Mouse (Mus musculus) ES-Bruce4 (cell line): Measurements from ENCODE around the gene Atp6v0a4. TPM values are rescaled to one million over a fixed set of nuclear protein-coding genes. Genes with fewer than 3 reads are reported as not detected.
A peak's percentile ranks its signal among the peaks of the same experiment; 100 is the strongest.

ENCODE experiments used
- H3K27ac ChIP-seq: 2 replicates; pipeline ENCODE4 v1.5.1; 2012; ENCODE audit warnings: low read length, inconsistent platforms; ENCODE audit not compliant: insufficient read depth
- H3K27me3 ChIP-seq: 2 replicates; pipeline ENCODE4 v1.6.1; 2012; ENCODE audit warnings: mild to moderate bottlenecking, low read length, inconsistent platforms; ENCODE audit not compliant: control insufficient read depth, poor library complexity, insufficient read depth, severe bottlenecking
- H3K36me3 ChIP-seq: 2 replicates; pipeline ENCODE4 v1.6.1; 2012; ENCODE audit warnings: inconsistent platforms, mild to moderate bottlenecking, low read length, moderate library complexity; ENCODE audit not compliant: control insufficient read depth, poor library complexity, insufficient read depth, severe bottlenecking
- H3K4me1 ChIP-seq: one replicate; pipeline ENCODE4 v1.8.1; 2011; ENCODE audit warnings: low read length; ENCODE audit not compliant: control insufficient read depth, insufficient read depth
- H3K4me3 ChIP-seq: 2 replicates; pipeline ENCODE4 v1.5.1; 2011; ENCODE audit warnings: low read depth, mild to moderate bottlenecking, low read length
- H3K9ac ChIP-seq: 2 replicates; pipeline ENCODE4 v1.6.1; 2012; ENCODE audit warnings: low read depth, mild to moderate bottlenecking, inconsistent platforms; ENCODE audit not compliant: poor library complexity, severe bottlenecking
- H3K9me3 ChIP-seq: replicated peaks from 2 replicates; pipeline ENCODE4 v1.6.1; 2012; ENCODE audit warnings: mild to moderate bottlenecking, low read length, inconsistent platforms; ENCODE audit not compliant: control insufficient read depth, poor library complexity, insufficient read depth, severe bottlenecking
- CTCF ChIP-seq: IDR thresholded peaks from one replicate; pipeline ENCODE4 v1.8.1; 2011; ENCODE audit warnings: low read depth, low read length
- EP300 ChIP-seq: IDR thresholded peaks from 2 replicates; pipeline ENCODE4 v1.6.1; 2011; ENCODE audit warnings: low read depth, low read length; ENCODE audit not compliant: insufficient read depth
- POLR2A ChIP-seq: IDR thresholded peaks from one replicate; pipeline ENCODE4 v1.8.1; 2011; ENCODE audit warnings: low read length; ENCODE audit not compliant: insufficient read depth
- polyA plus RNA-seq: library from polyadenylated mRNA; stranded (reverse); fragments of >200 nt; gene quantifications from 2 replicates; pipeline ENCODE4 v1.2.4, GENCODE M21; 2011; ENCODE audit warnings: low read depth; ENCODE audit not compliant: missing spikeins, insufficient read depth, insufficient read length

Gene Atp6v0a4
- polyA plus RNA-seq, 1 experiment, result 6.1 TPM

GRCm38 (mm10) chr6:38145463-38146065 is 21.2 kb upstream of the Atp6v0a4 start:
- Histone ChIP-seq H3K9me3 (no peaks in the 10 kb centered on the region), H3K9ac (no peak overlapping the region), H3K27ac (peak overlapping the region; percentile 77), H3K4me1 (peaks cover 2% of the 10 kb centered on the region), H3K4me3 (no peak overlapping the region), H3K27me3 (no peaks in the 10 kb centered on the region), H3K36me3 (no peaks in the 10 kb centered on the region)
- TF ChIP-seq POLR2A (no peak), EP300 (no peak), CTCF (no peak)

DNA sequence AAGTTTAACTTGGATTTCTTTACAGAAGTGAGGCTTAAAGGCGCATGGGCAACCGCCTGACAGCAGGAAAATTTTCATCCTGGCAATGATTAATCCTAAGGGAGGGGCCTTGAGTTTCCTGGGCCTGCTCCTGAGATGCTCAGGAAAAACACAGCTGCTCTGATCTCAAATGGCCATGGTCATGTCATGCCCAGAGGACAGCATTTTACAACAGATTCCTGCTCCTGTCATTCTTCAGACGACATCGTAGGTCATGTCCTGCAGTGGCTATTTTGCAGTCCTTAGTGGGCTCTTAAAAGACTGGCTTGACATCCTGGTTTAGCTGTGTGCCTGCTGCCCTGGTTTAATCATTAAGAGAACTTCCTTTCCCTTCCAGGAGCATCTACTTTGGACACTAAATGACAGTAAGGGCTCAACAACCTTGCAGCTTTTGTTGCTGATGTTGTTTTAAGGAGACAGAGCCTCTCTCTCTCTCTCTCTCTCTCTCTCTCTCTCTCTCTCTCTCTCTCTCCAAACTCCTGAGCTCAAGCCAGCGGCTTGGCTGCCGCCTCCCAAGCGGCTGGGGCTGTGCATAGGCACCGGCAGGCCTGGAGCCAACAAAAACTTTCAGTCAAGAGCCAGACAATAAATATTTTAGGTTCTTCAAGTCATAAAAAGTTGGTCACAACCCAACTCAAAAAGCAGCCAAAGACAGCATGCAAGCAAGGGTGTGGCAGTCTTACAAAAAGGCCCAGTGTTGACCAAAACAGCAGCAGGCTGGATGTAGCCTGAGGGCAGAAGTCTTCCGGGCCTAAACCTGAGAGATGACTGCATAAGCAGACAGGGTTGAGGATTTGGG is 20.0 kb upstream of the Atp6v0a4 start:
- Histone ChIP-seq H3K27ac (peak overlapping the region; percentile 13; the same call in 1 of the 2 replicates), H3K9me3 (no peaks in the 10 kb centered on the region), H3K4me1 (peaks cover 2% of the 10 kb centered on the region), H3K27me3 (no peaks in the 10 kb centered on the region), H3K9ac (no peak overlapping the region), H3K4me3 (no peak overlapping the region), H3K36me3 (no peaks in the 10 kb centered on the region)
- TF ChIP-seq CTCF (no peak), EP300 (no peak), POLR2A (no peak)

DNA sequence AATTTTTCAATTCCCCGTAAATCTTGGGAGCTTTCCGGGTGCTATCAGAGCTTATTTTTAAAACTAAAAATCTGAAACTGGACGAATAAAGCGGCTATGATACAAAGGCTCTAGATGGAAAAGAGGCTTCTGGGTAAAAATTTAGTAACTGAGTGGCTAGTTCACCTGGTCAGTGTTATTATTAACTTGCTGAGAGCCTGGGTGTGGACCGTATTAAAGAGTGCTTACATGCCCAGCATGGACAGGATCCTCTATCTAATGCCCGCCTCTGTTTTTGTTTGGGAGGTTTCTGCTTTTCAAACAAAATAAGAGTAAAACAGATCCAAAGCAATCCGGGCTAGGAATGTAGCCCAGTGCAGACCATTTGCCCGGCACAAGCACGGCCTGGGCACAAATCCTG is 16.0 kb upstream of the Atp6v0a4 start:
- no peaks in the 10 kb centered on the region for H3K9me3 ChIP-seq
- H3K9ac ChIP-seq, result no peak overlapping the region
- H3K36me3 ChIP-seq, result no peaks in the 10 kb centered on the region
- H3K27me3 ChIP-seq, result no peaks in the 10 kb centered on the region
- no peak overlapping the region for H3K4me3 ChIP-seq
- TF ChIP-seq CTCF (no peak), EP300 (no peak), POLR2A (no peak)
- no peak overlapping the region for H3K27ac ChIP-seq
- peaks cover 2% of the 10 kb centered on the region for H3K4me1 ChIP-seq

- TF ChIP-seq CTCF, result no peak
- TF ChIP-seq POLR2A, result no peak
- TF ChIP-seq EP300, result no peak
- Histone ChIP-seq H3K9ac (no peak overlapping the region), H3K9me3 (no peaks in the 10 kb centered on the region), H3K4me3 (no peak overlapping the region), H3K27me3 (no peaks in the 10 kb centered on the region), H3K36me3 (no peaks in the 10 kb centered on the region), H3K27ac (no peak overlapping the region), H3K4me1 (no peaks in the 10 kb centered on the region)
These were observed 14.7 kb upstream of the Atp6v0a4 start for GRCm38 (mm10) chr6:38139086-38139485.

DNA sequence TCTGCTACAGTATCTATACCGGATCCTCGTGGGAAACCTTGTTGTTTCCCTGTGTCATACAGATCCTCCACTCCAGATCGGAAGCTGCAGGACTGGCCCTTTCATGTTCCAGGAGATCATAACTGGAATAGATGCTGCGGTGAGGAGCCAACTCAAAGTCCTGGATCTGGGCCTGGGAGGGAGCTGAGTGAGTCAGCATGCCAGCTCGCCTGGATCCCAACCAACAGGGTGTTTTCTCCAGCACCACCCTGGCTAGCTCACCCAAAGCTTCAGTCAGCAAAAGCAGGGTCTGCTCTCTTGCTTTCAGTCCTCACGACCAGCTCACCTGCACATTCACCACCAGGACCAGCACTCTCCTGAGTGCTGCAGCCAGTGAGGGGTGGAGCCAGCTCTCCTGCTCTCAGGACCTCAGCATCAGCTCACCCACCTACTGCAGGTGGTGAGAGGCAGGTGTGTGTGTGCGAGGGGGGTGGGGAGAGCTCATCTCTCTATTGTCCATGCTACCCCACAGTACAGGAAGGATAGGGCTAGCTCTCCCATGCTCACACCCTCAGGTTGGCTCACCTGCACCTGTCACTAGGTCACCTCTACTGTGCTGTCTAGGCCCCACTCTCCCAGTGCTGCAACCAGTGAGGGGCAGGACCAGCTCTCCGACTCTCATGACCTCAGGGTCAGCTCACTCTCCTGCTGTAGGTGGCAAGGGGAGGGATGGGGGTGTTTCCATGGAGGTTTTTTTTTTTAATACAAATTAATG is 10.6 kb upstream of the Atp6v0a4 start:
- Histone ChIP-seq H3K27me3 (no peaks in the 10 kb centered on the region), H3K9me3 (no peaks in the 10 kb centered on the region), H3K27ac (no peak overlapping the region), H3K9ac (no peak overlapping the region), H3K36me3 (no peaks in the 10 kb centered on the region), H3K4me1 (no peaks in the 10 kb centered on the region), H3K4me3 (no peak overlapping the region)
- TF ChIP-seq POLR2A (no peak), EP300 (no peak), CTCF (no peak)
